Mouse (Mus musculus) ovary, postnatal 14 days (tissue): ENCODE results near the gene Slc39a13.
"Not testable (repeated sequence)": the region's sequence is repeated elsewhere in the genome, so short reads cannot be mapped to it uniquely, and the experiment has no call there.

Experiments
- DNase-seq: peaks from one replicate; pipeline ENCODE4 v3.0.0; 2022; ENCODE audit warnings: low spot score

The Slc39a13 gene

DNA sequence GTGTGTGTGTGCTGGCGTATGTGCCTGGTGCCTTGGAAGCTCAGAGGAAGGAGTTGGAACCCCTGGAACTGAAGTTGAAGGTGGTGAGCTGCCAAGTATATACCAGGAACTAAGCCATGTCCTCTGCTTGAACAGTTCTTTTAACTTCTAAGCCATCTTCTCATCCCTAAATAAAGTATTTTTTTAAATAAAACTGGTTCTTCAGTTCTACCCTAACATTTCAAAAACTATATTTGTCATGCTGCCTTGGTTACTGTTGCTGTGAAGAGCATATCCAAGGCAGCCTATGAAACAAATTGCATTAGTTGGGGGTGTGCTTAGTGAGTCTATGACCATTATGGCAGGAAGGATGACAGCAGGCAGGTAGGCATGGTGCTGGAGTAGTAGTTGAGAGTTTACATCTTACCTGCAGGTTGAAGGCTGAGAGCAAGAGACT is 45.1 kb downstream of the Slc39a13 start:
- DNase-seq = no peak

DNA sequence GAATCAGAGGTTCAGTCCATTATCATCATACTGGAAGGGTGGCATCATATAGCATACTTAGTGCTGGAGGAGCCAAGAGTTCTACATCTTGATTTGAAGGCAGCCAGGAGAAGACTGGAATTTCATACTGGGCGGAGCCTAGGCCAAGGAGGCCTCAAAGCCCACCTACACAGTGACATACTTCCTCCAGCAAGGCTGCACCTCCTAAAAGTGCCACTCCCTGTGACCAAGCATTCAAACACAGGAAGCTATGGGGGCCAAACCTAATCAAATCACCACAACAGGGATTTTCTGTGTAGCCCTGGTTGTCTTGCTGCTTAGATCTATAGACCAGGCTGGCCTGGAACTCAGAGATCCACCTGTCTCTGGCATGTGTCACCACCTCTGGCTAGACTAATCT is 46.3 kb downstream of the Slc39a13 start:
- no peak for DNase-seq

DNA sequence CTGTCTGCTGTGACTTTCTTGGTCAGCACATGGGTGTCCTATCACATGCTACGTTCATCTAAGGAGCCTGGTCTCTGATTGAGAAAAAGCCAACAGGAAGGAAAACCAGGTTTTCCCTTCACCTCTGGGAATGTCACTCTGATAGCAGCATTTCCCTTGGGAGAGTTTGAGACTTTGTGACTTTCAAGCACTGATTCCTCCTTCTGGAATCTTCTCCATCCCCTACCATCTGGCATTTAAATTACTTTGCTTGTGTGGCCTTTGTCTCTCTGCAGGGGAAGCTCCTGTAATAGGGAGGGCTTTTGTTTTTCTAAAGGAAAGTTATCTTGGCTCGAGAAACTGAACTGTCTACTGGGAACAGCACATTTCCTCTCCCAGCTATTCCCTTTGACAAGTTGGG is 47.1 kb downstream of the Slc39a13 start:
- no peak for DNase-seq

DNA sequence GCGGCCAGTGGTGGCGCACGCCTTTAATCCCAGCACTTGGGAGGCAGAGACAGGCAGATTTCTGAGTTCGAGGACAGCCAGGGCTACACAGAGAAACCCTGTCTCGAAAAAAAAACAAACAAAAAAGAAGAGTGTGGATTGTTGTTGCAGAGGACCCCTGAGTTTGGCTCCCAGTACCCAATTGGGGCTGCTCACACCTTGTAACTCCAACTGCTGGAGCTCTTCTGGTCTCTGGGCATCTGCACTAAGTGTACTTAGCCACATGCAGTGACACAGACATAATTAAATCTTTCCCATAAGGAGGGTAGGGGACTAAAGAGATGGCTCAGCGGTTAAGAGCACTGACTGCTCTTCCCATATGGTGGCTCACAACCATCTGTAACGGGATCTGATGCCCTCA is 48.0 kb downstream of the Slc39a13 start:
- DNase-seq = not testable (repeated sequence)

DNA sequence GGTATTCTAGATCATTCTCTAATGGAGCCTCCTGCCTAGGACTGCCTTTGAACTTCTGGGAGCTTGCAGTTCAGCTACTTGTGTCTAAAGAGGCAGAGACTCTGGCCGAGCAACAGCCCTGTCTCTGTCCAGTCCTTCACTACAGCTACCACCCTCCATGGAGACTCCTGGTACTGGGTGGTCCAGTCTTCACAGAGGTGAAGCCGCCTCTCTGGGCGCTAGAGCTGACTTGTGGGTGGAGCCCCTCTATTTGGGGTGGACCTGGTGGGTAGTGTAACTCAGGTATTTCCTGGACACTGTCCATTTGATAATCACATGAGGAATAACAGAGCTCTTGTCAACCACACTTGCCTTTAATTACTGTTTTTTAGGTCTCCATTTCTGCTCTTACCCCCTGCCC is 50.3 kb downstream of the Slc39a13 start:
- DNase-seq = no peak

DNA sequence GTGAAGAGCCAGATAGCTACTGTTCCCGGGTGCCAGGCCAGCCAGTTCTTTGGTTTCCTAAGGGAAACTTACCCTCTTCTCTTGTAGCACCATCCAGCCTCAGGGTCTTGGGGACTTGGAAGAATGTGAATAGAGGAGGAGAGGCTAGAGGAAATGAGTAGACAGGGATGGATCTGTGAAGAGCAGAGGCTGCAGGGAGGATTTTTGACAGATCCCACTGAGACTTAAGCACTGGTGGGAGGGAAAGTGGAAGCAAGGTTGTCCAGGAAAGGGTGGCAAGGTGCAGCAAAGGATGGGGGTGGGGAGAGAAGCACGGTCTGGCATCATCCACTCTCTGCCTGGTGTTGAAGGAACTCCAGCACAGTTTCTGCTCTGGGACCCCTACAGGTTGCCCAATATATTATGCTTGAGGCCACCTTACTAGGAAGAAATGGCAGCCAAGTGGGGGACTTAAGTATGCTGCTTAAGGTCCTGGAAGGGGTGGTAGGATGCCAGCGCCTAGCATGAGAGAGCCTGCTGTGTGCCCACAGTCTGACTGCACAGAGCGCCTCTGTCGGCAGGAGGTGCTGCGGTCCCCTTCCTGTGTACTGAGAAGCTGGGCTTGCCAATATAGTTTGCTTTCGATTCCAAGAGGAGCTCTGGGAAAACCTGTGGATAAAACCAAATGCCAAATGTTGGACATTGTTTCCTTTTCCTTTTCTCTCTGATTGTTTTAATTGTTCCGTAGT is 52.0 kb downstream of the Slc39a13 start:
- no peak for DNase-seq

DNA sequence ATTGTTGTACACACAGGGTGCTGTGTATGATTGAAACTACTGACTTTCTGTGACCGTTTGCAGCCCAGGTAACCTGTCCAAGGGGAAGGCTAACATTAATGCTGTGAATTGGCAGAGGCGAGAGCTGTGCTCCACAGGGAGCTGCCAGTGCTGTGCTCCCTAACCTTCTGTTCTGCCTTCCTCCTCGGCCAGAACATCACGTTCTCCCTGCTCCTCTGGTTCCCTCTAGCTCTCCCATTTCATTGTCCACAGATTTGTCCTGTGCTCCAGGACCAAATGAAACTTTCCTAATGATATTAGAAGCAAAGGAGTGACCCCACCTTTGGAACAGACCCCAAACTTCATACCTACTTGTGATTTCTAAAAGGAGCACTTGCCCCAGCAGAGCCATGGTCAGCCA is 54.8 kb downstream of the Slc39a13 start:
- DNase-seq = no peak

DNA sequence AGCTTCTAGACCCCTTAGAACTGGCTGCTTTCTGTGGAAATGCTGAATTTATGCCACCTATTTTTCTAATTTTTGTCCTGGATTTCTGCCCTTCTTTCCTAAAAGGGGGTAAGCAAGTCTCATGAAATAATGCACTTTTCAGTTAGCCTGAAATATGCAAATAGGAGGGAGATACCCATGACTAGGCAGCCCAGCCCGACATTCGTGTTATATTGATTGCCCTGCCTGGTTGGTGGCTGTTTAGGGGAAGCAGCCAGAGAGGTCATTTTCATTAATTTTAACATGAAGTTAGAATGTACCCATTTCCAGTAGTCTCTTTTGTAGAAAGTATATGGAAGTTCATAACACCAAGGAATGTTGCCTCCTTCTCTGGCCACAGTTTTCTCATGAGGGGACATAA is 56.3 kb downstream of the Slc39a13 start:
- no peak for DNase-seq
